Mouse (Mus musculus) urinary bladder, postnatal 14 days (tissue): Measurements from ENCODE around the gene Dach1.

Experiments
- DNase-seq: peaks from one replicate; pipeline ENCODE4 v3.0.0; 2021; ENCODE audit warnings: low spot score

Dach1 gene

GRCm38 (mm10) chr14:98108764-98109163 is 60.8 kb downstream of the Dach1 start:
- no peak for DNase-seq

- no peak for DNase-seq
Measured at GRCm38 (mm10) chr14:98106208-98106607, 63.4 kb downstream of the Dach1 start.

GRCm38 (mm10) chr14:98104314-98104955 is 65.1 kb downstream of the Dach1 start:
- no peak for DNase-seq

- no peak for DNase-seq
Measured at GRCm38 (mm10) chr14:98095229-98095628, 74.3 kb downstream of the Dach1 start.

GRCm38 (mm10) chr14:98089246-98089645 is 80.3 kb downstream of the Dach1 start:
- no peak for DNase-seq

- no peak for DNase-seq
Measured at GRCm38 (mm10) chr14:98087355-98087754, 82.2 kb downstream of the Dach1 start.

- DNase-seq: no peak
Measured at GRCm38 (mm10) chr14:98086794-98087193, 82.8 kb downstream of the Dach1 start.

- no peak for DNase-seq
Measured at GRCm38 (mm10) chr14:98085141-98085540, 84.4 kb downstream of the Dach1 start.

GRCm38 (mm10) chr14:98084720-98085119 is 84.8 kb downstream of the Dach1 start:
- no peak for DNase-seq

GRCm38 (mm10) chr14:98083419-98083818 is 86.1 kb downstream of the Dach1 start:
- no peak for DNase-seq

GRCm38 (mm10) chr14:98080014-98080413 is 89.6 kb downstream of the Dach1 start:
- no peak for DNase-seq

- DNase-seq: no peak
Measured at GRCm38 (mm10) chr14:98077996-98078395, 91.6 kb downstream of the Dach1 start.

- no peak for DNase-seq
Measured at GRCm38 (mm10) chr14:98073421-98074080, 96.0 kb downstream of the Dach1 start.

- DNase-seq: no peak
Measured at GRCm38 (mm10) chr14:98072647-98073420, 96.7 kb downstream of the Dach1 start.

GRCm38 (mm10) chr14:98071877-98072276 is 97.7 kb downstream of the Dach1 start:
- no peak for DNase-seq

- peak; percentile 12 for DNase-seq
Measured at GRCm38 (mm10) chr14:98067273-98067905, 102.2 kb downstream of the Dach1 start.

GRCm38 (mm10) chr14:98064190-98064589 is 105.4 kb downstream of the Dach1 start:
- no peak for DNase-seq

- no peak for DNase-seq
Measured at GRCm38 (mm10) chr14:98049329-98049728, 120.2 kb downstream of the Dach1 start.

GRCm38 (mm10) chr14:98048403-98048802 is 121.2 kb downstream of the Dach1 start:
- DNase-seq: no peak

GRCm38 (mm10) chr14:98047670-98048069 is 121.9 kb downstream of the Dach1 start:
- DNase-seq: no peak

GRCm38 (mm10) chr14:98046960-98047359 is 122.6 kb downstream of the Dach1 start:
- DNase-seq: no peak

GRCm38 (mm10) chr14:98038524-98038923 is 131.0 kb downstream of the Dach1 start:
- no peak for DNase-seq

GRCm38 (mm10) chr14:98037175-98037574 is 132.4 kb downstream of the Dach1 start:
- DNase-seq: no peak
